Mouse (Mus musculus) MEL (cell line): ENCODE measurements around the gene Cfl1.

ENCODE experiments used
- CTCF ChIP-seq, 3 experiments: IDR thresholded peaks in 2 of 3; conservative IDR thresholded peaks in 1 of 3; 2 replicates each; pipeline ENCODE4 v1.5.1; 2011 to 2012; ENCODE audit warnings: low read length in 3 of 3, low read depth in 2 of 3, mild to moderate bottlenecking in 2 of 3, improper control_type of control experiment in 1 of 3, inconsistent platforms in 1 of 3, mixed read lengths in 1 of 3, moderate library complexity in 1 of 3; ENCODE audit not compliant: control insufficient read depth in 1 of 3, insufficient read depth in 1 of 3, poor library complexity in 1 of 3, severe bottlenecking in 1 of 3
- HCFC1 ChIP-seq: IDR thresholded peaks from 2 replicates; pipeline ENCODE4 v1.6.1; 2012; ENCODE audit warnings: low read depth, mild to moderate bottlenecking, inconsistent platforms, low read length, improper control_type of control experiment, moderate library complexity

GRCm38 (mm10) chr19:5481398-5481797 lies 8.9 kb upstream of the Cfl1 start:
- TF ChIP-seq CTCF (IDR thresholded peaks at IDR 0.05 in 2 of 3, conservative IDR thresholded peaks at IDR 0.05 in 1 of 3; ENCODE audit: control insufficient read depth in 1 of 3, insufficient read depth in 1 of 3, low read depth in 2 of 3, low read length in 3 of 3, poor library complexity in 1 of 3, severe bottlenecking in 1 of 3): no peak
- TF ChIP-seq HCFC1: no peak
